Mouse (Mus musculus) forebrain, embryonic 13.5 days (tissue): ENCODE data around the gene Asb17. TPM values are rescaled to one million over a fixed set of nuclear protein-coding genes. Genes with fewer than 3 reads are reported as not detected.
A peak's percentile ranks its signal among the peaks of the same experiment; 100 is the strongest.
"Not testable (repeated sequence)": the region's sequence is repeated elsewhere in the genome, so short reads cannot be mapped to it uniquely, and the experiment has no call there.

Source experiments
- ATAC-seq: fragments of 200-750 bp; cut with Nextera tagmentation; 2 replicates; pipeline ENCODE4 v1.8.0; 2017
- H3K27ac ChIP-seq: fragments of 300-500 bp; sonication (generic); 2 replicates; pipeline ENCODE4 v1.5.1; 2015; ENCODE audit warnings: inconsistent platforms, mild to moderate bottlenecking, moderate library complexity
- H3K27me3 ChIP-seq: fragments of 300-500 bp; sonication (generic); 2 replicates; pipeline ENCODE4 v1.6.1; 2015; ENCODE audit warnings: mild to moderate bottlenecking, inconsistent platforms
- H3K36me3 ChIP-seq: fragments of 300-500 bp; sonication (generic); 2 replicates; pipeline ENCODE4 v1.6.1; 2015; ENCODE audit warnings: mild to moderate bottlenecking, inconsistent platforms; ENCODE audit not compliant: poor library complexity, severe bottlenecking
- H3K4me1 ChIP-seq: fragments of 300-500 bp; sonication (generic); 2 replicates; pipeline ENCODE4 v1.6.1; 2015; ENCODE audit warnings: inconsistent platforms
- H3K4me2 ChIP-seq: fragments of 300-500 bp; sonication (generic); 2 replicates; pipeline ENCODE4 v1.6.1; 2015; ENCODE audit warnings: inconsistent platforms, mild to moderate bottlenecking, moderate library complexity
- H3K4me3 ChIP-seq: fragments of 300-500 bp; sonication (generic); 2 replicates; pipeline ENCODE4 v1.5.1; 2015; ENCODE audit warnings: mild to moderate bottlenecking, inconsistent platforms
- H3K9ac ChIP-seq: fragments of 300-500 bp; sonication (generic); 2 replicates; pipeline ENCODE4 v1.6.1; 2015; ENCODE audit warnings: mild to moderate bottlenecking, inconsistent platforms
- H3K9me3 ChIP-seq: fragments of 300-500 bp; sonication (generic); replicated peaks from 2 replicates; pipeline ENCODE4 v1.6.1; 2016; ENCODE audit warnings: inconsistent platforms
- WGBS: fragments of 180-500 bp; shearing (Covaris S2); methylation state at CpG from one replicate; pipeline ENCODE4 v1.1.7; 2015; 5-methylcytosine and 5-hydroxymethylcytosine counted together
- polyA plus RNA-seq: library from polyadenylated mRNA; unstranded; fragments of >200 nt; fragmentation: Nextera tagmentation; extraction: Ambion mirVana; gene quantifications from 2 replicates; pipeline ENCODE4 v1.2.1, GENCODE M21; 2015

Asb17 gene
- polyA plus RNA-seq, 1 experiment from 2014 or later: not detected

- no peak overlapping the region for H3K4me3 ChIP-seq
- no peaks in the 10 kb centered on the region for H3K27me3 ChIP-seq
- H3K9ac ChIP-seq: no peak overlapping the region
- 90% methylated on average over 9 of the region's 9 CpGs for WGBS
- no peaks in the 10 kb centered on the region for H3K4me1 ChIP-seq
- H3K36me3 ChIP-seq: no peaks in the 10 kb centered on the region
- no peak overlapping the region for H3K4me2 ChIP-seq
- H3K27ac ChIP-seq: no peak overlapping the region
- no peak for ATAC-seq
- H3K9me3 ChIP-seq: no peaks in the 10 kb centered on the region
Observed at GRCm38 (mm10) chr3:153817376-153817890, 26.6 kb upstream of the Asb17 start.

- no peaks in the 10 kb centered on the region for H3K27me3 ChIP-seq
- no peak overlapping the region for H3K27ac ChIP-seq
- no peaks in the 10 kb centered on the region for H3K36me3 ChIP-seq
- no peaks in the 10 kb centered on the region for H3K9me3 ChIP-seq
- no peak overlapping the region for H3K4me2 ChIP-seq
- no peak overlapping the region for H3K4me3 ChIP-seq
- peaks cover 3% of the 10 kb centered on the region for H3K4me1 ChIP-seq
- ATAC-seq: no peak
- no peak overlapping the region for H3K9ac ChIP-seq
- WGBS: 95% methylated on average over 3 of the region's 3 CpGs
Observed at GRCm38 (mm10) chr3:153818723-153819122, 25.3 kb upstream of the Asb17 start.

- WGBS: 61% methylated on average over 9 of the region's 9 CpGs
- ATAC-seq: no peak
- Histone ChIP-seq H3K4me3 (no peak overlapping the region), H3K27ac (no peak overlapping the region), H3K9me3 (no peaks in the 10 kb centered on the region), H3K4me2 (no peak overlapping the region), H3K9ac (no peak overlapping the region), H3K4me1 (peaks cover 10% of the 10 kb centered on the region), H3K27me3 (no peaks in the 10 kb centered on the region), H3K36me3 (no peaks in the 10 kb centered on the region)
Observed at GRCm38 (mm10) chr3:153819438-153819837, 24.6 kb upstream of the Asb17 start.

GRCm38 (mm10) chr3:153823671-153824515, 20.1 kb upstream of the Asb17 start:
- ATAC-seq: peak; percentile 48; the same call in 1 of the 2 replicates
- Histone ChIP-seq H3K9ac (no peak overlapping the region), H3K27me3 (no peaks in the 10 kb centered on the region), H3K36me3 (no peaks in the 10 kb centered on the region), H3K9me3 (no peaks in the 10 kb centered on the region), H3K4me1 (peaks cover 10% of the 10 kb centered on the region), H3K4me2 (no peak overlapping the region), H3K4me3 (no peak overlapping the region), H3K27ac (no peak overlapping the region)
- 52% methylated on average over 11 of the region's 11 CpGs for WGBS

GRCm38 (mm10) chr3:153825197-153825596, 18.8 kb upstream of the Asb17 start:
- 91% methylated on average over 10 of the region's 10 CpGs for WGBS
- H3K4me2 ChIP-seq: no peak overlapping the region

GRCm38 (mm10) chr3:153826616-153827015, 17.4 kb upstream of the Asb17 start:
- 40% methylated on average over 6 of the region's 6 CpGs for WGBS
- H3K9me3 ChIP-seq: no peaks in the 10 kb centered on the region
- H3K4me2 ChIP-seq: no peak overlapping the region
- H3K36me3 ChIP-seq: no peaks in the 10 kb centered on the region
- ATAC-seq: no peak
- H3K27me3 ChIP-seq: no peaks in the 10 kb centered on the region
- H3K27ac ChIP-seq: no peak overlapping the region
- peaks cover 10% of the 10 kb centered on the region for H3K4me1 ChIP-seq
- no peak overlapping the region for H3K9ac ChIP-seq
- no peak overlapping the region for H3K4me3 ChIP-seq

More at GRCm38 (mm10) chr3:153825197-153825596, 18.8 kb upstream of the Asb17 start:
- Histone ChIP-seq H3K27ac (no peak overlapping the region), H3K4me1 (peaks cover 10% of the 10 kb centered on the region), H3K4me3 (no peak overlapping the region), H3K27me3 (no peaks in the 10 kb centered on the region), H3K9ac (no peak overlapping the region), H3K36me3 (no peaks in the 10 kb centered on the region), H3K9me3 (no peaks in the 10 kb centered on the region)
- no peak for ATAC-seq

GRCm38 (mm10) chr3:153829788-153830187, 14.2 kb upstream of the Asb17 start:
- H3K9ac ChIP-seq, H3K4me2 ChIP-seq, H3K4me1 ChIP-seq, ATAC-seq, H3K36me3 ChIP-seq, H3K27me3 ChIP-seq, H3K4me3 ChIP-seq, H3K9me3 ChIP-seq, H3K27ac ChIP-seq: not testable (repeated sequence)
- WGBS: 93% methylated on average over 3 of the region's 3 CpGs

GRCm38 (mm10) chr3:153831014-153831872, 12.8 kb upstream of the Asb17 start:
- Histone ChIP-seq H3K27ac (no peak overlapping the region), H3K4me1 (no peaks in the 10 kb centered on the region), H3K9ac (no peak overlapping the region), H3K9me3 (no peaks in the 10 kb centered on the region), H3K27me3 (no peaks in the 10 kb centered on the region), H3K4me3 (no peak overlapping the region), H3K4me2 (no peak overlapping the region), H3K36me3 (no peaks in the 10 kb centered on the region)
- peak; percentile 33; the same call in 1 of the 2 replicates for ATAC-seq
- 78% methylated on average over 11 of the region's 11 CpGs for WGBS

- no peak overlapping the region for H3K4me2 ChIP-seq
- H3K9ac ChIP-seq: no peak overlapping the region
- no peak overlapping the region for H3K4me3 ChIP-seq
- H3K27me3 ChIP-seq: no peaks in the 10 kb centered on the region
- 77% methylated on average over 4 of the region's 4 CpGs for WGBS
- H3K36me3 ChIP-seq: no peaks in the 10 kb centered on the region
- no peak for ATAC-seq
- H3K9me3 ChIP-seq: no peaks in the 10 kb centered on the region
- no peak overlapping the region for H3K27ac ChIP-seq
- no peaks in the 10 kb centered on the region for H3K4me1 ChIP-seq
Observed at GRCm38 (mm10) chr3:153831873-153832653, 11.9 kb upstream of the Asb17 start.

GRCm38 (mm10) chr3:153832654-153832945, 11.4 kb upstream of the Asb17 start:
- no peak overlapping the region for H3K9ac ChIP-seq
- H3K27me3 ChIP-seq: no peaks in the 10 kb centered on the region
- no peaks in the 10 kb centered on the region for H3K4me1 ChIP-seq
- H3K36me3 ChIP-seq: no peaks in the 10 kb centered on the region
- WGBS: 40% methylated on average over 6 of the region's 6 CpGs
- H3K4me3 ChIP-seq: no peak overlapping the region
- ATAC-seq: no peak
- H3K27ac ChIP-seq: no peak overlapping the region
- no peaks in the 10 kb centered on the region for H3K9me3 ChIP-seq
- no peak overlapping the region for H3K4me2 ChIP-seq

GRCm38 (mm10) chr3:153834071-153834470, 9.9 kb upstream of the Asb17 start:
- Histone ChIP-seq H3K4me3 (no peak overlapping the region), H3K4me2 (no peak overlapping the region), H3K9me3 (no peaks in the 10 kb centered on the region), H3K4me1 (no peaks in the 10 kb centered on the region), H3K27ac (no peak overlapping the region), H3K9ac (no peak overlapping the region), H3K36me3 (no peaks in the 10 kb centered on the region), H3K27me3 (no peaks in the 10 kb centered on the region)
- no peak for ATAC-seq
- WGBS: 92% methylated on average over 4 of the region's 4 CpGs
